Comparison of ENCODE assay signal across 7 mouse cellular contexts in genomic region chr13:88821440-88822331, GRCm38 (mm10). TPM values are rescaled to one million over a fixed set of nuclear protein-coding genes. Genes with fewer than 3 reads are reported as not detected.
DNase-seq lines count a peak whose midpoint lies in the region; ATAC-seq and TF ChIP-seq lines count a peak whose summit lies in the region.

Gene Edil3 (plus strand): TSS chr13:88821472.

- peak; percentile 82 for ATAC-seq in forebrain, embryonic 12.5 days (ENCODE audit: low FRiP score)
- peak; percentile 78 for ATAC-seq in intestine, embryonic 15.5 days
- peak; percentile 85 for ATAC-seq in limb, embryonic 13.5 days (ENCODE audit: low FRiP score, low read depth)
- peak; percentile 75 for ATAC-seq in midbrain, embryonic 14.5 days (ENCODE audit: low FRiP score, low TSS enrichment)

- peak within 1 kb of the TSS; percentile 81 for H3K4me3 ChIP-seq in ES-Bruce4 (ENCODE audit: low read depth, low read length)
- peak within 1 kb of the TSS; percentile 65 for H3K4me3 ChIP-seq in forebrain, embryonic 12.5 days (replicated peaks)
- peak within 1 kb of the TSS; percentile 66 for H3K4me3 ChIP-seq in intestine, embryonic 15.5 days (replicated peaks)
- peak within 1 kb of the TSS; percentile 71 for H3K4me3 ChIP-seq in limb, embryonic 13.5 days
- peak within 1 kb of the TSS; percentile 79 for H3K4me3 ChIP-seq in midbrain, embryonic 14.5 days (replicated peaks; ENCODE audit: low read depth, low read length)

- peaks cover 1% of the 10 kb centered on the region for H3K4me1 ChIP-seq in ES-Bruce4 (ENCODE audit: control insufficient read depth, insufficient read depth, low read length)
- H3K4me1 ChIP-seq in forebrain, embryonic 12.5 days = peaks cover 18% of the 10 kb centered on the region
- H3K4me1 ChIP-seq in intestine, embryonic 15.5 days (replicated peaks) = no peaks in the 10 kb centered on the region
- H3K4me1 ChIP-seq in limb, embryonic 13.5 days = peaks cover 20% of the 10 kb centered on the region; the same call in 1 of the 2 replicates
- peaks cover 4% of the 10 kb centered on the region; the same call in 1 of the 2 replicates for H3K4me1 ChIP-seq in midbrain, embryonic 14.5 days (ENCODE audit: control insufficient read depth, insufficient read depth, low read length)

- H3K4me2 ChIP-seq in forebrain, embryonic 12.5 days = peak within 1 kb of the TSS; percentile 88
- peak within 1 kb of the TSS; percentile 93 for H3K4me2 ChIP-seq in intestine, embryonic 15.5 days (replicated peaks)
- peak within 1 kb of the TSS; percentile 97 for H3K4me2 ChIP-seq in limb, embryonic 13.5 days (replicated peaks)
- peak within 1 kb of the TSS; percentile 80 for H3K4me2 ChIP-seq in midbrain, embryonic 14.5 days (ENCODE audit: low read length)

- WGBS in forebrain, embryonic 12.5 days = under 1% methylated on average over 52 of the region's 60 CpGs
- WGBS in intestine, embryonic 15.5 days = under 1% methylated on average over 58 of the region's 60 CpGs
- under 1% methylated on average over 58 of the region's 60 CpGs for WGBS in limb, embryonic 13.5 days
- under 1% methylated on average over 59 of the region's 60 CpGs for WGBS in midbrain, embryonic 14.5 days

- TF ChIP-seq EP300 in ES-Bruce4 (IDR thresholded peaks at IDR 0.05; ENCODE audit: insufficient read depth, low read depth, low read length) = no peak

- no peak for TF ChIP-seq POLR2A in ES-Bruce4 (IDR thresholded peaks at IDR 0.05; ENCODE audit: insufficient read depth, low read length)

- H3K36me3 ChIP-seq in ES-Bruce4 (ENCODE audit: control insufficient read depth, insufficient read depth, low read length, poor library complexity, severe bottlenecking) = no peaks in the 10 kb centered on the region
- no peaks in the 10 kb centered on the region for H3K36me3 ChIP-seq in forebrain, embryonic 12.5 days (replicated peaks)
- no peaks in the 10 kb centered on the region for H3K36me3 ChIP-seq in intestine, embryonic 15.5 days
- H3K36me3 ChIP-seq in limb, embryonic 13.5 days = no peaks in the 10 kb centered on the region
- H3K36me3 ChIP-seq in midbrain, embryonic 14.5 days (ENCODE audit: control insufficient read depth, insufficient read depth, low read length) = no peaks in the 10 kb centered on the region

- H3K27ac ChIP-seq in ES-Bruce4 (ENCODE audit: insufficient read depth, low read length) = no peak within 1 kb of the TSS
- peak within 1 kb of the TSS; percentile 74 for H3K27ac ChIP-seq in forebrain, embryonic 12.5 days
- H3K27ac ChIP-seq in intestine, embryonic 15.5 days = no peak within 1 kb of the TSS
- H3K27ac ChIP-seq in limb, embryonic 13.5 days = no peak within 1 kb of the TSS
- H3K27ac ChIP-seq in midbrain, embryonic 14.5 days (replicated peaks; ENCODE audit: low read depth, low read length) = peak within 1 kb of the TSS; percentile 84

- peaks cover 5% of the 10 kb centered on the region; the same call in 1 of the 2 replicates for H3K27me3 ChIP-seq in ES-Bruce4 (ENCODE audit: control insufficient read depth, insufficient read depth, low read length, poor library complexity, severe bottlenecking)
- peaks cover 3% of the 10 kb centered on the region; the same call in 1 of the 2 replicates for H3K27me3 ChIP-seq in forebrain, embryonic 12.5 days
- no peaks in the 10 kb centered on the region for H3K27me3 ChIP-seq in intestine, embryonic 15.5 days (replicated peaks)
- H3K27me3 ChIP-seq in limb, embryonic 13.5 days = peaks cover 18% of the 10 kb centered on the region
- H3K27me3 ChIP-seq in midbrain, embryonic 14.5 days (ENCODE audit: control insufficient read depth, insufficient read depth, low read length) = no peaks in the 10 kb centered on the region

- DNase-seq in 3T3-L1 (ENCODE audit: low read depth, low spot score) = peak; percentile 35
- DNase-seq in midbrain, embryonic 14.5 days = peak; percentile 88
- peak; percentile 43 for DNase-seq in testis, postnatal 10 days (ENCODE audit: low spot score)

- no peaks in the 10 kb centered on the region for H3K9me3 ChIP-seq in ES-Bruce4 (replicated peaks; ENCODE audit: control insufficient read depth, insufficient read depth, low read length, poor library complexity, severe bottlenecking)
- H3K9me3 ChIP-seq in forebrain, embryonic 12.5 days = no peaks in the 10 kb centered on the region
- no peaks in the 10 kb centered on the region for H3K9me3 ChIP-seq in intestine, embryonic 15.5 days
- no peaks in the 10 kb centered on the region for H3K9me3 ChIP-seq in limb, embryonic 13.5 days
- no peaks in the 10 kb centered on the region for H3K9me3 ChIP-seq in midbrain, embryonic 14.5 days (ENCODE audit: control insufficient read depth, low read length)

- H3K9ac ChIP-seq in ES-Bruce4 (ENCODE audit: low read depth, poor library complexity, severe bottlenecking) = peak within 1 kb of the TSS; percentile 41
- peak within 1 kb of the TSS; percentile 84 for H3K9ac ChIP-seq in forebrain, embryonic 12.5 days
- H3K9ac ChIP-seq in intestine, embryonic 15.5 days = peak within 1 kb of the TSS; percentile 70
- H3K9ac ChIP-seq in limb, embryonic 13.5 days = peak within 1 kb of the TSS; percentile 84
- peak within 1 kb of the TSS; percentile 91 for H3K9ac ChIP-seq in midbrain, embryonic 14.5 days (replicated peaks; ENCODE audit: low read length)

- no peak for TF ChIP-seq CTCF in ES-Bruce4 (IDR thresholded peaks at IDR 0.05; ENCODE audit: low read depth, low read length)

RNA-seq across cellular contexts. Expression of gene Edil3, which starts in this region (rescaled TPM):
- 0.24 and 1.0 TPM in 2 replicates for polyA plus RNA-seq in ES-Bruce4 (2011; ENCODE audit: insufficient read depth, insufficient read length, low read depth, missing spikeins)
- 34.9 and 38.9 TPM in 2 replicates for polyA plus RNA-seq in forebrain, embryonic 12.5 days (2016; fragmentation: Nextera tagmentation; extraction: Ambion mirVana)
- polyA plus RNA-seq in intestine, embryonic 15.5 days (2015; fragmentation: Nextera tagmentation; extraction: Ambion mirVana) = 6.4 and 7.1 TPM in 2 replicates
- 14.0 and 14.3 TPM in 2 replicates for polyA plus RNA-seq in limb, embryonic 13.5 days (2015; fragmentation: Nextera tagmentation; extraction: Ambion mirVana)
- polyA plus RNA-seq in midbrain, embryonic 14.5 days (2014; fragmentation: Nextera tagmentation; extraction: Ambion mirVana) = 51.0 and 57.0 TPM in 2 replicates

Comparison
In these comparisons a context has a peak if more than half of its experiments do, and no peak if none do; other contexts are left out.
1. DNase-seq: peak in every context shown above with its lines; median percentile 88 in midbrain, embryonic 14.5 days; 43 in testis, postnatal 10 days; 35 in 3T3-L1.
2. H3K27ac ChIP-seq: peak in forebrain, embryonic 12.5 days (single experiment) and midbrain, embryonic 14.5 days (single experiment); none in ES-Bruce4 (single experiment), intestine, embryonic 15.5 days (single experiment) and limb, embryonic 13.5 days (single experiment).
3. H3K9ac ChIP-seq: peak in every context shown above with its lines; median percentile 91 in midbrain, embryonic 14.5 days; 84 in forebrain, embryonic 12.5 days; 84 in limb, embryonic 13.5 days; 70 in intestine, embryonic 15.5 days; 41 in ES-Bruce4.
4. Peak in every context shown above with its lines, with median percentiles within 50 percentile points of each other: H3K4me3 ChIP-seq, ATAC-seq and H3K4me2 ChIP-seq.